Mouse (Mus musculus): ENCODE data around the gene Slc17a7. TPM values are rescaled to one million over a fixed set of nuclear protein-coding genes. Genes with fewer than 3 reads are reported as not detected.

Gene Slc17a7
- polyA plus RNA-seq, 1 experiment from 2014 or later, result 0.19 TPM

GRCm38 (mm10) chr7:45160316-45160800 lies 3.4 kb upstream of the Slc17a7 start:
- WGBS, result 93% methylated on average over 6 of the region's 6 CpGs
- no peak overlapping the region for H3K4me2 ChIP-seq (replicated peaks; ENCODE audit: low read depth, low read length)
- peaks cover 22% of the 10 kb centered on the region for H3K36me3 ChIP-seq (ENCODE audit: insufficient read depth, low read length)
- H3K9me3 ChIP-seq (ENCODE audit: low read length), result no peaks in the 10 kb centered on the region
- ATAC-seq (ENCODE audit: low FRiP score, low TSS enrichment), result no peak
- H3K4me3 ChIP-seq (ENCODE audit: low read length), result no peak overlapping the region
- peaks cover 27% of the 10 kb centered on the region for H3K27me3 ChIP-seq (ENCODE audit: insufficient read depth, low read length)
- no peak overlapping the region for H3K27ac ChIP-seq (ENCODE audit: low read length)
- no peak overlapping the region for H3K9ac ChIP-seq (replicated peaks; ENCODE audit: low read length)
- peaks cover 9% of the 10 kb centered on the region for H3K4me1 ChIP-seq (ENCODE audit: insufficient read depth, low read length)

GRCm38 (mm10) chr7:45160866-45161265 lies 2.9 kb upstream of the Slc17a7 start:
- H3K4me2 ChIP-seq (replicated peaks; ENCODE audit: low read depth, low read length), result no peak overlapping the region
- H3K4me1 ChIP-seq (ENCODE audit: insufficient read depth, low read length), result peaks cover 9% of the 10 kb centered on the region
- no peak overlapping the region for H3K9ac ChIP-seq (replicated peaks; ENCODE audit: low read length)
- ATAC-seq (ENCODE audit: low FRiP score, low TSS enrichment), result no peak
- no peaks in the 10 kb centered on the region for H3K9me3 ChIP-seq (ENCODE audit: low read length)
- H3K4me3 ChIP-seq (ENCODE audit: low read length), result no peak overlapping the region
- 86% methylated on average over 3 of the region's 3 CpGs for WGBS
- peaks cover 32% of the 10 kb centered on the region for H3K27me3 ChIP-seq (ENCODE audit: insufficient read depth, low read length)
- H3K36me3 ChIP-seq (ENCODE audit: insufficient read depth, low read length), result peaks cover 22% of the 10 kb centered on the region
- H3K27ac ChIP-seq (ENCODE audit: low read length), result no peak overlapping the region

GRCm38 (mm10) chr7:45161612-45162473 lies 1.9 kb upstream of the Slc17a7 start:
- Histone ChIP-seq H3K9me3 (ENCODE audit: low read length) (no peaks in the 10 kb centered on the region), H3K27ac (ENCODE audit: low read length) (peak overlapping the region; percentile 1; the same call in 1 of the 2 replicates), H3K9ac (replicated peaks; ENCODE audit: low read length) (peak overlapping the region; percentile 54; the same call in 1 of the 2 replicates), H3K27me3 (ENCODE audit: insufficient read depth, low read length) (peaks cover 41% of the 10 kb centered on the region), H3K4me1 (ENCODE audit: insufficient read depth, low read length) (peaks cover 9% of the 10 kb centered on the region), H3K36me3 (ENCODE audit: insufficient read depth, low read length) (peaks cover 20% of the 10 kb centered on the region), H3K4me3 (ENCODE audit: low read length) (peak overlapping the region; percentile 48), H3K4me2 (replicated peaks; ENCODE audit: low read depth, low read length) (peak overlapping the region; percentile 86)
- WGBS, result 4% methylated on average over 35 of the region's 35 CpGs
- ATAC-seq (ENCODE audit: low FRiP score, low TSS enrichment), result peak; percentile 94

GRCm38 (mm10) chr7:45162551-45162950 lies 1.2 kb upstream of the Slc17a7 start:
- Histone ChIP-seq H3K4me2 (replicated peaks; ENCODE audit: low read depth, low read length) (peak overlapping the region; percentile 86), H3K36me3 (ENCODE audit: insufficient read depth, low read length) (peaks cover 19% of the 10 kb centered on the region), H3K9me3 (ENCODE audit: low read length) (no peaks in the 10 kb centered on the region), H3K9ac (replicated peaks; ENCODE audit: low read length) (peak overlapping the region; percentile 54; the same call in 1 of the 2 replicates), H3K27me3 (ENCODE audit: insufficient read depth, low read length) (peaks cover 48% of the 10 kb centered on the region), H3K27ac (ENCODE audit: low read length) (no peak overlapping the region), H3K4me1 (ENCODE audit: insufficient read depth, low read length) (peaks cover 9% of the 10 kb centered on the region), H3K4me3 (ENCODE audit: low read length) (peak overlapping the region; percentile 48)
- 25% methylated on average over 6 of the region's 6 CpGs for WGBS
- no peak; the same call in 1 of the 2 replicates for ATAC-seq (ENCODE audit: low FRiP score, low TSS enrichment)

- peaks cover 19% of the 10 kb centered on the region for H3K36me3 ChIP-seq (ENCODE audit: insufficient read depth, low read length)
- no peak overlapping the region for H3K4me3 ChIP-seq (ENCODE audit: low read length)
- H3K4me1 ChIP-seq (ENCODE audit: insufficient read depth, low read length), result peaks cover 9% of the 10 kb centered on the region
- no peaks in the 10 kb centered on the region for H3K9me3 ChIP-seq (ENCODE audit: low read length)
- H3K9ac ChIP-seq (replicated peaks; ENCODE audit: low read length), result no peak overlapping the region
- 77% methylated on average over 9 of the region's 9 CpGs for WGBS
- no peak overlapping the region for H3K4me2 ChIP-seq (replicated peaks; ENCODE audit: low read depth, low read length)
- ATAC-seq (ENCODE audit: low FRiP score, low TSS enrichment), result no peak
- peaks cover 54% of the 10 kb centered on the region for H3K27me3 ChIP-seq (ENCODE audit: insufficient read depth, low read length)
- H3K27ac ChIP-seq (ENCODE audit: low read length), result no peak overlapping the region
These were observed 643 bp upstream of the Slc17a7 start for GRCm38 (mm10) chr7:45162996-45163615.

GRCm38 (mm10) chr7:45164833-45165232 lies 1.1 kb downstream of the Slc17a7 start:
- H3K9ac ChIP-seq (replicated peaks; ENCODE audit: low read length), result no peak overlapping the region
- H3K4me3 ChIP-seq (ENCODE audit: low read length), result no peak overlapping the region
- 60% methylated on average over 5 of the region's 5 CpGs for WGBS
- no peak overlapping the region for H3K4me2 ChIP-seq (replicated peaks; ENCODE audit: low read depth, low read length)
- peaks cover 69% of the 10 kb centered on the region for H3K27me3 ChIP-seq (ENCODE audit: insufficient read depth, low read length)
- peaks cover 12% of the 10 kb centered on the region for H3K9me3 ChIP-seq (ENCODE audit: low read length)
- H3K27ac ChIP-seq (ENCODE audit: low read length), result no peak overlapping the region
- peaks cover 9% of the 10 kb centered on the region; the same call in 1 of the 2 replicates for H3K36me3 ChIP-seq (ENCODE audit: insufficient read depth, low read length)
- peaks cover 9% of the 10 kb centered on the region for H3K4me1 ChIP-seq (ENCODE audit: insufficient read depth, low read length)
- no peak for ATAC-seq (ENCODE audit: low FRiP score, low TSS enrichment)

- WGBS, result 50% methylated on average over 11 of the region's 11 CpGs
- H3K27me3 ChIP-seq (ENCODE audit: insufficient read depth, low read length), result peaks cover 69% of the 10 kb centered on the region
- 0 out of 2 replicates have a peak, but pooled peaks cover 1% of the 10 kb centered on the region for H3K36me3 ChIP-seq (ENCODE audit: insufficient read depth, low read length)
- H3K9ac ChIP-seq (replicated peaks; ENCODE audit: low read length), result no peak overlapping the region
- H3K4me2 ChIP-seq (replicated peaks; ENCODE audit: low read depth, low read length), result no peak overlapping the region
- peaks cover 19% of the 10 kb centered on the region for H3K9me3 ChIP-seq (ENCODE audit: low read length)
- no peak overlapping the region for H3K4me3 ChIP-seq (ENCODE audit: low read length)
- ATAC-seq (ENCODE audit: low FRiP score, low TSS enrichment), result no peak
- peaks cover 9% of the 10 kb centered on the region for H3K4me1 ChIP-seq (ENCODE audit: insufficient read depth, low read length)
- H3K27ac ChIP-seq (ENCODE audit: low read length), result no peak overlapping the region
These were observed 2.0 kb downstream of the Slc17a7 start for GRCm38 (mm10) chr7:45165701-45166100.

- Histone ChIP-seq H3K4me2 (replicated peaks; ENCODE audit: low read depth, low read length) (no peak overlapping the region), H3K4me1 (ENCODE audit: insufficient read depth, low read length) (peaks cover 9% of the 10 kb centered on the region), H3K9ac (replicated peaks; ENCODE audit: low read length) (no peak overlapping the region), H3K36me3 (ENCODE audit: insufficient read depth, low read length) (no peaks in the 10 kb centered on the region), H3K27me3 (ENCODE audit: insufficient read depth, low read length) (peaks cover 73% of the 10 kb centered on the region), H3K27ac (ENCODE audit: low read length) (no peak overlapping the region), H3K4me3 (ENCODE audit: low read length) (no peak overlapping the region), H3K9me3 (ENCODE audit: low read length) (peaks cover 19% of the 10 kb centered on the region)
- 23% methylated on average over 9 of the region's 10 CpGs for WGBS
- no peak for ATAC-seq (ENCODE audit: low FRiP score, low TSS enrichment)
These were observed 3.2 kb downstream of the Slc17a7 start for GRCm38 (mm10) chr7:45166950-45167401.

- Histone ChIP-seq H3K9ac (replicated peaks; ENCODE audit: low read length) (no peak overlapping the region), H3K9me3 (ENCODE audit: low read length) (peaks cover 19% of the 10 kb centered on the region), H3K27ac (ENCODE audit: low read length) (no peak overlapping the region), H3K4me1 (ENCODE audit: insufficient read depth, low read length) (0 out of 2 replicates have a peak, but pooled peaks cover 5% of the 10 kb centered on the region), H3K4me3 (ENCODE audit: low read length) (no peak overlapping the region), H3K27me3 (ENCODE audit: insufficient read depth, low read length) (peaks cover 76% of the 10 kb centered on the region), H3K4me2 (replicated peaks; ENCODE audit: low read depth, low read length) (no peak overlapping the region), H3K36me3 (ENCODE audit: insufficient read depth, low read length) (no peaks in the 10 kb centered on the region)
- ATAC-seq (ENCODE audit: low FRiP score, low TSS enrichment), result no peak
- WGBS, result 3% methylated on average over 19 of the region's 19 CpGs
These were observed 4.2 kb downstream of the Slc17a7 start for GRCm38 (mm10) chr7:45167761-45168445.

All from kidney, embryonic 16.5 days (tissue).